Mouse (Mus musculus): ENCODE data around the gene Thrb.
A peak's percentile ranks its signal among the peaks of the same experiment; 100 is the strongest.

Thrb gene

GRCm38 (mm10) chr14:17786249-17786648 lies 126.2 kb downstream of the Thrb start:
- DNase-seq, result no peak

- DNase-seq, result no peak
These were observed 144.0 kb downstream of the Thrb start for GRCm38 (mm10) chr14:17803934-17804602.

- peak; percentile 18 for DNase-seq
These were observed 151.0 kb downstream of the Thrb start for GRCm38 (mm10) chr14:17811051-17811450.

GRCm38 (mm10) chr14:17812414-17812813 lies 152.4 kb downstream of the Thrb start:
- DNase-seq, result no peak

GRCm38 (mm10) chr14:17815103-17815502 lies 155.0 kb downstream of the Thrb start:
- peak; percentile 63 for DNase-seq

GRCm38 (mm10) chr14:17818086-17818485 lies 158.0 kb downstream of the Thrb start:
- no peak for DNase-seq

GRCm38 (mm10) chr14:17822754-17823153 lies 162.7 kb downstream of the Thrb start:
- DNase-seq, result no peak

- DNase-seq, result no peak
These were observed 167.3 kb downstream of the Thrb start for GRCm38 (mm10) chr14:17827401-17827800.

GRCm38 (mm10) chr14:17835738-17836137 lies 175.7 kb downstream of the Thrb start:
- no peak for DNase-seq

- no peak for DNase-seq
These were observed 176.7 kb downstream of the Thrb start for GRCm38 (mm10) chr14:17836766-17837165.

GRCm38 (mm10) chr14:17845003-17845697 lies 185.1 kb downstream of the Thrb start:
- DNase-seq, result no peak

GRCm38 (mm10) chr14:17845871-17846270 lies 185.8 kb downstream of the Thrb start:
- DNase-seq, result no peak

- no peak for DNase-seq
These were observed 186.6 kb downstream of the Thrb start for GRCm38 (mm10) chr14:17846700-17847099.

GRCm38 (mm10) chr14:17847211-17847610 lies 187.2 kb downstream of the Thrb start:
- DNase-seq, result no peak

GRCm38 (mm10) chr14:17850355-17850754 lies 190.3 kb downstream of the Thrb start:
- no peak for DNase-seq

GRCm38 (mm10) chr14:17852236-17852635 lies 192.2 kb downstream of the Thrb start:
- no peak for DNase-seq

- peak; percentile 59 for DNase-seq
These were observed 199.8 kb downstream of the Thrb start for GRCm38 (mm10) chr14:17859790-17860385.

GRCm38 (mm10) chr14:17862651-17863050 lies 202.6 kb downstream of the Thrb start:
- DNase-seq, result no peak

GRCm38 (mm10) chr14:17863701-17864320 lies 203.8 kb downstream of the Thrb start:
- no peak for DNase-seq

GRCm38 (mm10) chr14:17868326-17868725 lies 208.3 kb downstream of the Thrb start:
- DNase-seq, result no peak

- no peak for DNase-seq
These were observed 215.9 kb downstream of the Thrb start for GRCm38 (mm10) chr14:17875946-17876345.

- no peak for DNase-seq
These were observed 219.4 kb downstream of the Thrb start for GRCm38 (mm10) chr14:17879446-17879845.

GRCm38 (mm10) chr14:17884884-17885283 lies 224.8 kb downstream of the Thrb start:
- DNase-seq, result no peak

- no peak for DNase-seq
These were observed 225.3 kb downstream of the Thrb start for GRCm38 (mm10) chr14:17885320-17885719.

Measured in cerebellum, adult 11 months (tissue).